Mouse (Mus musculus): ENCODE measurements around the gene Tanc1. TPM values are rescaled to one million over a fixed set of nuclear protein-coding genes. Genes with fewer than 3 reads are reported as not detected.

Gene Tanc1
- total and polyA plus RNA-seq, 3 experiments: 8.1 to 26.2 (median 25.6) TPM

DNA sequence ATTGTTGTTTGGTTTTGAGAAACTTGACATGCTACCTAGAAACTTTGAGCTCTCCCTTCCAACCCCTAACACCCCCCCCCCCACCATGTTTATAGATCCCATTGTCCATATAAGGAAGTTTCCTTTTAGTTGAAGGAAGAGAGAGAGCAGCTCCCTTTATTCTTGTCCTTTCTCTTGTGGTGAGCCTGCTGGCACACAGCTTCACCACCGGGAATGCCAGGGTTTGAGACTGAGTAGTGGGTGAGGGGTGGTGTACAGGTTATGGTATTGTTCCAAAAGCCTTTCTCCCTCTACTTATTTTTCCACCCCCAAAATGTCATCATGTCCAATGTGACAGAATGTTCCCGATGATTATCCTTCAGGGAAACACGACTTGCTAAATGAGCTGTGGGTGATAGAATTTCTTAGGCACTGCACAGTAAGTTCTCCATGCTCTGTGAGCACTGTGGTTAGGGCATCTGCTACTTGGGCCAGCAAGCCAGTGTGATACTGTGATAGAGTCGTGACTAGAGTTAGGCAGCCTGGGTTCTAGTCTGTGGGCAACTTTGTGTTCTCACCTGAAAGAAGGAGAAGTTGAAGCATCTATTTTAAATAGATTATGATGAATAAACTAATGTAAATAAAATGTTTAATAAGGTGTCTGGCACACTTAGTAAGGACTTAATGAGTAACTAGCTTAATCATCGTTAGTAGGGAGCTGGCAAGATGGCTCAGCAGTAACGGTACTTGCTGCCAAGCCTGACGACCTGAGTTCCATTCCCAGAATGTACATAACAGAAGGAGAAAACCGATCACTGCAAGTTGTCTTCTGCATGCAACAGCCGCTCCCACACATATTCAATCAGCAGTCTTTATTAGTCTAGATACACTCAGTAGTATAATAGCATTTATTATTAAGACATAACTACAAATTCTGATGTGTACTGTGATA is 102.0 kb downstream of the Tanc1 start:
- no peak overlapping the region for H3K9ac ChIP-seq (ENCODE audit: low read depth, low read length)
- no peak for DNase-seq
- no peak overlapping the region for H3K4me3 ChIP-seq
- H3K4me1 ChIP-seq (ENCODE audit: control insufficient read depth, insufficient read depth, low read length): peaks cover 9% of the 10 kb centered on the region
- H3K27me3 ChIP-seq (ENCODE audit: control insufficient read depth, insufficient read depth, low read length): no peaks in the 10 kb centered on the region
- WGBS: 76% methylated on average over 9 of the region's 9 CpGs
- H3K79me2 ChIP-seq (replicated peaks; ENCODE audit: control insufficient read depth, insufficient read depth, low read length): peaks cover 1% of the 10 kb centered on the region
- TF ChIP-seq EP300 (IDR thresholded peaks at IDR 0.05; ENCODE audit: insufficient read depth, low read depth, low read length) (no peak), POLR2A (IDR thresholded peaks at IDR 0.05; ENCODE audit: insufficient read depth, low read depth, low read length) (no peak), CTCF (IDR thresholded peaks at IDR 0.05) (no peak)
- no peak overlapping the region for H3K27ac ChIP-seq
- intact Hi-C loops (cut with DNase I): no loop called here
- peaks cover 4% of the 10 kb centered on the region; the same call in 1 of the 2 replicates for H3K36me3 ChIP-seq (ENCODE audit: control insufficient read depth, insufficient read depth, low read length)

DNA sequence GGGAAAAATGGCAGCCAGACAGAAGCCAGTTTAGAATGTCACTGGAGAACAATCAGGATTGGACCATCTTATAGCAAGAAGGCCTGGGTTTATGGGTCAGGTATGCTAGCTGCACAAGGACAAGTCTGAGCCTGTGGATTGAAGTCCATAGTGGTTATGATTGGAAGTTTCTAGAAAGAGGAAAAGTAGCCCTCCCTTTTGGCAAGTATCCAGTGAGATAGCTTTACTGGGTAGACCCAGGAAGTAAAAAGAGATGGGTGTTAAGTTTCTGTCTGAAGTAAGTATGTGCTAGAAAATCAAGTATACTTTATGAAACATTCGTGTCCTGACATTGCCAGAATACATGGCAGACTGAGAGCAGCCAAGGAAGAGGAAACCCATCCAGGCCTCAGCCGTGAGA is 103.2 kb downstream of the Tanc1 start:
- WGBS: 79% methylated on average over 2 of the region's 2 CpGs

DNA sequence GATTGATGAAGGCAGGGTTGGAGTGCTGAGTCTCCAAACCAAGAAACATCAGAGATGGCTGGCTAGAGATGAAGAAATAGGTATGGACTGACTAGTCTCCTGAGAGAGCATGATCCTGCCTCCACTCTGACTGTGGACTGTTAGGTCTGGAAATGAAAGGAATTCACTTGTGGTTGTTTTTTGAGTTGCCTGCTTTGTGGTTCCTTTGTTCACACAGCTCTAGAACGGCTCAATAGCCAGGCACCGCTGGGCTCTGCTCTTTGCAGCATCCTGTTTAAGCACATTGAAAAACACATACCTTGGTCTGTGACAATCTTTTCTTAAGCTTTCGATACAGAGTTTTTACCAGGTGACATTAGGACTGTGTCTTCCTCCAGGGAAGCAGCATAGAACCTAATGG is 104.6 kb downstream of the Tanc1 start:
- TF ChIP-seq CTCF (IDR thresholded peaks at IDR 0.05) (no peak), POLR2A (IDR thresholded peaks at IDR 0.05; ENCODE audit: insufficient read depth, low read depth, low read length) (no peak), EP300 (IDR thresholded peaks at IDR 0.05; ENCODE audit: insufficient read depth, low read depth, low read length) (no peak)
- H3K36me3 ChIP-seq (ENCODE audit: control insufficient read depth, insufficient read depth, low read length): peaks cover 4% of the 10 kb centered on the region; the same call in 1 of the 2 replicates
- H3K27me3 ChIP-seq (ENCODE audit: control insufficient read depth, insufficient read depth, low read length): no peaks in the 10 kb centered on the region
- WGBS: 54% methylated on average over 3 of the region's 3 CpGs
- intact Hi-C loops (cut with DNase I): no loop called here
- no peak overlapping the region for H3K4me3 ChIP-seq
- no peak for DNase-seq
- H3K4me1 ChIP-seq (ENCODE audit: control insufficient read depth, insufficient read depth, low read length): peaks cover 12% of the 10 kb centered on the region
- no peak overlapping the region for H3K9ac ChIP-seq (ENCODE audit: low read depth, low read length)
- peaks cover 1% of the 10 kb centered on the region for H3K79me2 ChIP-seq (replicated peaks; ENCODE audit: control insufficient read depth, insufficient read depth, low read length)
- no peak overlapping the region for H3K27ac ChIP-seq

More for the DNA sequence above, 103.2 kb downstream of the Tanc1 start:
- no peak overlapping the region for H3K9ac ChIP-seq (ENCODE audit: low read depth, low read length)
- DNase-seq: no peak
- no peak overlapping the region for H3K4me3 ChIP-seq
- H3K79me2 ChIP-seq (replicated peaks; ENCODE audit: control insufficient read depth, insufficient read depth, low read length): peaks cover 1% of the 10 kb centered on the region
- intact Hi-C loops (cut with DNase I): no loop called here
- peaks cover 9% of the 10 kb centered on the region for H3K4me1 ChIP-seq (ENCODE audit: control insufficient read depth, insufficient read depth, low read length)
- no peak for TF ChIP-seq EP300 (IDR thresholded peaks at IDR 0.05; ENCODE audit: insufficient read depth, low read depth, low read length)
- TF ChIP-seq CTCF (IDR thresholded peaks at IDR 0.05): no peak
- TF ChIP-seq POLR2A (IDR thresholded peaks at IDR 0.05; ENCODE audit: insufficient read depth, low read depth, low read length): no peak
- H3K27ac ChIP-seq: no peak overlapping the region
- no peaks in the 10 kb centered on the region for H3K27me3 ChIP-seq (ENCODE audit: control insufficient read depth, insufficient read depth, low read length)
- peaks cover 4% of the 10 kb centered on the region; the same call in 1 of the 2 replicates for H3K36me3 ChIP-seq (ENCODE audit: control insufficient read depth, insufficient read depth, low read length)

DNA sequence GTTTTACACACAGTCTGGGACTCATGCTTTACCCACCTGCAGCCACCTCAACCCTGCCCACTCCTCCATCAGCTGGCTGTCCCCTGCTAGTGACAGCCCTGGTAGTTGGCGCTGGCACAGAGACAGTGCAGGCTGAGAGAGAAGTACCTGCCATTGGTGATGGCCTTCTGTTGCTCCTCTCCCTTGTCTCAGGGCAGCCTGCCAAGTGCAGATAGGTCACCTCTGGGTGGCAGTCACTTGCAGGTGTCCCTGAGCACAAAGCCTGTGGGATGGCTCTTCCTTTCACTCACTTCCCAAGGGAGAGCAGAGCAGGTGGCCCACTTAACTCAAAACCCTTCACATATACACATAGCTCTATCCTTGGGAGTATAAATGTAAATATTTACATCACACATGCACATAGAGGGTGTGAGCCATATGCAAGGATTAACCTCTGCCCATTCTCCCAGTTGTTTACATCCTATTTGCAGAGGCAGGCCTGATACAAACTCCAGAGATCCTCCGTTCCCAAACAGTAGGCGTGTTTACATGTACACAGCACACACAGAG is 106.0 kb downstream of the Tanc1 start:
- H3K27me3 ChIP-seq (ENCODE audit: control insufficient read depth, insufficient read depth, low read length): no peaks in the 10 kb centered on the region
- H3K27ac ChIP-seq: no peak overlapping the region
- H3K36me3 ChIP-seq (ENCODE audit: control insufficient read depth, insufficient read depth, low read length): peaks cover 4% of the 10 kb centered on the region; the same call in 1 of the 2 replicates
- H3K4me1 ChIP-seq (ENCODE audit: control insufficient read depth, insufficient read depth, low read length): peaks cover 18% of the 10 kb centered on the region
- no peak overlapping the region for H3K9ac ChIP-seq (ENCODE audit: low read depth, low read length)
- no peak overlapping the region for H3K4me3 ChIP-seq
- no peak for DNase-seq
- H3K79me2 ChIP-seq (replicated peaks; ENCODE audit: control insufficient read depth, insufficient read depth, low read length): peaks cover 1% of the 10 kb centered on the region
- WGBS: 86% methylated on average over 3 of the region's 3 CpGs
- TF ChIP-seq CTCF (IDR thresholded peaks at IDR 0.05) (no peak), POLR2A (IDR thresholded peaks at IDR 0.05; ENCODE audit: insufficient read depth, low read depth, low read length) (no peak), EP300 (IDR thresholded peaks at IDR 0.05; ENCODE audit: insufficient read depth, low read depth, low read length) (no peak)
- intact Hi-C loops (cut with DNase I): no loop called here

DNA sequence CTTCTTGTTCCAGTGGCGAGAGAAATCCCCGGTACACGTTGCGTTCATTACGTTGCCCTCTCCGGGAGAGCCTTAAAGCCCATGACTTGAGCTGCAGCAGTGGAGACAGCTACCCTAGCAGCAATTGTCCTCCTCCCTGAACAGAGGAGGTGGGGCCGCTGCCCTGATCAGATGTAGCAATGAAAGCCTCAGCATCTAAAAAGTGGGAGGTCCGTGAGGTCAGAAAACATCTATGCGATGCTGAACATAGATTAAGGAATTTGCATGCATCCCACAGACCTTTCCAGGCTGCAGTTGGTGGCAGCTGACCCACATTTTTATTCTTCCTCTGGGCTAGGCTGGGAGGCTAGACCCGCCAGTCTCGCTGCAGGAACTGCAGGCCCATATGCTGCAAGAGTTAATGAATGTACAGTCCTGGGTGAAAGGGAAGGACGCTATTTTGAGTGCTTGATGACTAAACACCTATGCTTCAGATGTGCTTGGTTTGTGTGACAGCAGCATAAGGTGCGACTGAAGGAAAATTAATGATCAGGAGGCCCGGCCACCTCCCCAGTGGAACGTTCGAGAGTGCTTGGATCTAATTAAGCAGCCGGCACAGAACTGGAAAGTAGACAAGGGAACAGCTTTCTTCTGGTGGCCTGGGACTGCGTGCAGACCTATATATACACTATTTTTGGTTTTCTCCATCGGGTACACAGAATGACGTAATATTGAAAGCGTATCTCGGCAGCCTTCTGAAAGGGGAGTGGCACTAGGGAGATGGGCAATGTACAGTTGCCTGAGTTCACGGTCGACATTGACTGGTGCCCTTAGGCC is 107.0 kb downstream of the Tanc1 start:
- intact Hi-C loops (cut with DNase I): no loop called here
- TF ChIP-seq EP300 (IDR thresholded peaks at IDR 0.05; ENCODE audit: insufficient read depth, low read depth, low read length): no peak
- no peak for TF ChIP-seq POLR2A (IDR thresholded peaks at IDR 0.05; ENCODE audit: insufficient read depth, low read depth, low read length)
- TF ChIP-seq CTCF (IDR thresholded peaks at IDR 0.05): no peak

More for the DNA sequence above, 107.0 kb downstream of the Tanc1 start:
- H3K9ac ChIP-seq (ENCODE audit: low read depth, low read length): no peak overlapping the region
- peaks cover 20% of the 10 kb centered on the region for H3K4me1 ChIP-seq (ENCODE audit: control insufficient read depth, insufficient read depth, low read length)
- H3K27me3 ChIP-seq (ENCODE audit: control insufficient read depth, insufficient read depth, low read length): no peaks in the 10 kb centered on the region
- DNase-seq: no peak
- peaks cover 4% of the 10 kb centered on the region; the same call in 1 of the 2 replicates for H3K36me3 ChIP-seq (ENCODE audit: control insufficient read depth, insufficient read depth, low read length)
- peaks cover 1% of the 10 kb centered on the region for H3K79me2 ChIP-seq (replicated peaks; ENCODE audit: control insufficient read depth, insufficient read depth, low read length)
- H3K27ac ChIP-seq: no peak overlapping the region
- 86% methylated on average over 24 of the region's 24 CpGs for WGBS
- no peak overlapping the region for H3K4me3 ChIP-seq
